Mouse (Mus musculus) kidney, postnatal 36 days (tissue): ENCODE results near the gene Ccdc91.
A peak's percentile ranks its signal among the peaks of the same experiment; 100 is the strongest.

ENCODE experiments used
- DNase-seq, 2 experiments: peaks; one replicate each; pipeline ENCODE4 v3.0.0; 2021 to 2022; ENCODE audit warnings: mixed read lengths in 2 of 2

Ccdc91 gene

GRCm38 (mm10) chr6:147574454-147575182 lies 99.0 kb downstream of the Ccdc91 start:
- DNase-seq: no peak

GRCm38 (mm10) chr6:147575183-147575784 lies 99.7 kb downstream of the Ccdc91 start:
- no peak for DNase-seq

- no peak for DNase-seq
Observed at GRCm38 (mm10) chr6:147587675-147588074, 112.0 kb downstream of the Ccdc91 start.

GRCm38 (mm10) chr6:147606666-147607065 lies 131.0 kb downstream of the Ccdc91 start:
- DNase-seq: no peak

- DNase-seq: no peak
Observed at GRCm38 (mm10) chr6:147607613-147608012, 132.0 kb downstream of the Ccdc91 start.

GRCm38 (mm10) chr6:147615306-147615705 lies 139.7 kb downstream of the Ccdc91 start:
- DNase-seq: no peak

- no peak for DNase-seq
Observed at GRCm38 (mm10) chr6:147623142-147623541, 147.5 kb downstream of the Ccdc91 start.

- no peak for DNase-seq
Observed at GRCm38 (mm10) chr6:147636464-147636863, 160.8 kb downstream of the Ccdc91 start.

- DNase-seq: no peak
Observed at GRCm38 (mm10) chr6:147643875-147644274, 168.2 kb downstream of the Ccdc91 start.

GRCm38 (mm10) chr6:147644391-147644790 lies 168.8 kb downstream of the Ccdc91 start:
- no peak for DNase-seq

- no peak for DNase-seq
Observed at GRCm38 (mm10) chr6:147646401-147646968, 170.9 kb downstream of the Ccdc91 start.

GRCm38 (mm10) chr6:147658025-147658424 lies 182.4 kb downstream of the Ccdc91 start:
- DNase-seq: no peak

- no peak for DNase-seq
Observed at GRCm38 (mm10) chr6:147660718-147661117, 185.1 kb downstream of the Ccdc91 start.

GRCm38 (mm10) chr6:147661841-147662240 lies 186.2 kb downstream of the Ccdc91 start:
- no peak for DNase-seq

- DNase-seq: no peak
Observed at GRCm38 (mm10) chr6:147662610-147663009, 187.0 kb downstream of the Ccdc91 start.

GRCm38 (mm10) chr6:147664339-147664738 lies 188.7 kb downstream of the Ccdc91 start:
- peak; percentile 29 to 78 for DNase-seq

GRCm38 (mm10) chr6:147671366-147671765 lies 195.7 kb downstream of the Ccdc91 start:
- no peak for DNase-seq

GRCm38 (mm10) chr6:147672481-147672880 lies 196.9 kb downstream of the Ccdc91 start:
- DNase-seq: no peak

GRCm38 (mm10) chr6:147675022-147675733 lies 199.6 kb downstream of the Ccdc91 start:
- DNase-seq: no peak

GRCm38 (mm10) chr6:147676214-147676613 lies 200.6 kb downstream of the Ccdc91 start:
- DNase-seq: no peak
